Mouse (Mus musculus) right cerebral cortex, postnatal 4 days (tissue): ENCODE results near the gene Rbm47.
"Not testable (repeated sequence)": the region's sequence is repeated elsewhere in the genome, so short reads cannot be mapped to it uniquely, and the experiment has no call there.

ENCODE experiments used
- DNase-seq: peaks from one replicate; pipeline ENCODE4 v3.0.0-alpha.2; 2022

Gene Rbm47

GRCm38 (mm10) chr5:66008245-66008967 lies 164.5 kb downstream of the Rbm47 start:
- no peak for DNase-seq

GRCm38 (mm10) chr5:66005041-66005678 lies 167.8 kb downstream of the Rbm47 start:
- no peak for DNase-seq

GRCm38 (mm10) chr5:66004134-66004925 lies 168.6 kb downstream of the Rbm47 start, which contains the start of gene 9130230L23Rik:
TSS of gene 9130230L23Rik (minus strand) at chr5:66004285.
- no peak for DNase-seq

- DNase-seq, result no peak
Measured at GRCm38 (mm10) chr5:66001232-66001631, 171.7 kb downstream of the Rbm47 start.

- DNase-seq, result no peak
Measured at GRCm38 (mm10) chr5:66000567-66001125, 172.3 kb downstream of the Rbm47 start.

- DNase-seq, result no peak
Measured at GRCm38 (mm10) chr5:66000074-66000473, 172.8 kb downstream of the Rbm47 start.

- DNase-seq, result no peak
Measured at GRCm38 (mm10) chr5:65999106-65999505, 173.8 kb downstream of the Rbm47 start.

- DNase-seq, result no peak
Measured at GRCm38 (mm10) chr5:65997813-65998212, 175.1 kb downstream of the Rbm47 start.

- no peak for DNase-seq
Measured at GRCm38 (mm10) chr5:65994643-65995042, 178.3 kb downstream of the Rbm47 start.

GRCm38 (mm10) chr5:65991191-65991590 lies 181.7 kb downstream of the Rbm47 start:
- no peak for DNase-seq

GRCm38 (mm10) chr5:65987004-65987403 lies 185.9 kb downstream of the Rbm47 start:
- DNase-seq, result not testable (repeated sequence)

- DNase-seq, result no peak
Measured at GRCm38 (mm10) chr5:65986426-65986825, 186.5 kb downstream of the Rbm47 start.

GRCm38 (mm10) chr5:65975731-65976130 lies 197.2 kb downstream of the Rbm47 start:
- DNase-seq, result no peak

- DNase-seq, result no peak
Measured at GRCm38 (mm10) chr5:65973189-65973588, 199.7 kb downstream of the Rbm47 start.

GRCm38 (mm10) chr5:65968004-65968403 lies 204.9 kb downstream of the Rbm47 start:
- no peak for DNase-seq

- DNase-seq, result no peak
Measured at GRCm38 (mm10) chr5:65967091-65967490, 205.8 kb downstream of the Rbm47 start.
